Mouse (Mus musculus) liver, embryonic 14.5 days (tissue): ENCODE measurements around the gene Acot7.

ENCODE experiments used
- CTCF ChIP-seq: IDR thresholded peaks from 2 replicates; pipeline ENCODE4 v1.5.1; 2016; ENCODE audit warnings: antibody characterized with exemption, low read depth, control low read depth
- EP300 ChIP-seq: IDR thresholded peaks from 2 replicates; pipeline ENCODE4 v1.6.1; 2016; ENCODE audit warnings: antibody characterized with exemption, low read depth

DNA sequence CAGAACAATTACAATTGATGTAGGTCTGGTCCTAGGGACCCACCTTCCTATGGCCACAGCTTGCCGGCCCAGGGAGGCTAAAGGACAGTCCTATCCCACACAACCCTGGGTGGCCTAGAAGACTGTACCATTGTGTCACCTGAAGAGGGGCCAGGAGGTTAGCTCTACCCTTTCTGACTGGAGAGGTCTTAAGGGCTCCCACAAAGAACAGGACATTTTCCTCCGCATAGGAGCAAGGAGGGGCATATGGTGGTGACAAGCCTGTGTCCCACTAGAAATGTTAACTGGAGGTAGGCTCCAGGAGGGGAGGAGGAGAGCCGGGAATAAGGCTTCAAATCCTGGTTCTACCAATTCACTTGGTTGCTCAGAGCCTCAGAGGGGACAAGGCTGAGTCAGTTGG, 95.3 kb downstream of the Acot7 start:
- no peak for TF ChIP-seq EP300
- TF ChIP-seq CTCF = no peak
